Mouse (Mus musculus): ENCODE data around the gene Arl14. TPM values are rescaled to one million over a fixed set of nuclear protein-coding genes. Genes with fewer than 3 reads are reported as not detected.
A peak's percentile ranks its signal among the peaks of the same experiment; 100 is the strongest.
"Not testable (repeated sequence)": the region's sequence is repeated elsewhere in the genome, so short reads cannot be mapped to it uniquely, and the experiment has no call there.

Arl14 gene
- polyA plus RNA-seq, 1 experiment: not detected

GRCm38 (mm10) chr3:69239246-69239645 is 17.0 kb downstream of the Arl14 start:
- TF ChIP-seq CTCF (IDR thresholded peaks at IDR 0.05; ENCODE audit: borderline replicate concordance, extremely low read depth, insufficient read depth, insufficient read length): no peak
- no peak for TF ChIP-seq POLR2A (IDR thresholded peaks at IDR 0.05; ENCODE audit: borderline replicate concordance, extremely low read depth, insufficient read depth, insufficient read length, poor library complexity, severe bottlenecking)
- no peak for DNase-seq (ENCODE audit: low read depth)

- TF ChIP-seq CTCF (IDR thresholded peaks at IDR 0.05; ENCODE audit: borderline replicate concordance, extremely low read depth, insufficient read depth, insufficient read length): no peak
- DNase-seq (ENCODE audit: low read depth): no peak
These were observed 18.8 kb downstream of the Arl14 start for GRCm38 (mm10) chr3:69241020-69241419.

- no peak for TF ChIP-seq CTCF (IDR thresholded peaks at IDR 0.05; ENCODE audit: borderline replicate concordance, extremely low read depth, insufficient read depth, insufficient read length)
- TF ChIP-seq POLR2A (IDR thresholded peaks at IDR 0.05; ENCODE audit: borderline replicate concordance, extremely low read depth, insufficient read depth, insufficient read length, poor library complexity, severe bottlenecking): no peak
- DNase-seq (ENCODE audit: low read depth): no peak
These were observed 31.1 kb downstream of the Arl14 start for GRCm38 (mm10) chr3:69253096-69253866.

GRCm38 (mm10) chr3:69254676-69255075 is 32.5 kb downstream of the Arl14 start:
- TF ChIP-seq POLR2A (IDR thresholded peaks at IDR 0.05; ENCODE audit: borderline replicate concordance, extremely low read depth, insufficient read depth, insufficient read length, poor library complexity, severe bottlenecking): no peak
- TF ChIP-seq CTCF (IDR thresholded peaks at IDR 0.05; ENCODE audit: borderline replicate concordance, extremely low read depth, insufficient read depth, insufficient read length): no peak
- DNase-seq (ENCODE audit: low read depth): peak; percentile 56

- TF ChIP-seq POLR2A (IDR thresholded peaks at IDR 0.05; ENCODE audit: borderline replicate concordance, extremely low read depth, insufficient read depth, insufficient read length, poor library complexity, severe bottlenecking): no peak
- peak; percentile 61; the same call in 1 of the 2 replicates for TF ChIP-seq CTCF (IDR thresholded peaks at IDR 0.05; ENCODE audit: borderline replicate concordance, extremely low read depth, insufficient read depth, insufficient read length)
- peak; percentile 91 for DNase-seq (ENCODE audit: low read depth)
These were observed 35.0 kb downstream of the Arl14 start for GRCm38 (mm10) chr3:69257049-69257699.

- TF ChIP-seq CTCF (IDR thresholded peaks at IDR 0.05; ENCODE audit: borderline replicate concordance, extremely low read depth, insufficient read depth, insufficient read length): no peak
- TF ChIP-seq POLR2A (IDR thresholded peaks at IDR 0.05; ENCODE audit: borderline replicate concordance, extremely low read depth, insufficient read depth, insufficient read length, poor library complexity, severe bottlenecking): no peak
- DNase-seq (ENCODE audit: low read depth): no peak
These were observed 40.9 kb downstream of the Arl14 start for GRCm38 (mm10) chr3:69263010-69263643.

GRCm38 (mm10) chr3:69264299-69264698 is 42.1 kb downstream of the Arl14 start:
- DNase-seq (ENCODE audit: low read depth): not testable (repeated sequence)

GRCm38 (mm10) chr3:69271812-69272211 is 49.6 kb downstream of the Arl14 start:
- no peak for DNase-seq (ENCODE audit: low read depth)
- TF ChIP-seq POLR2A (IDR thresholded peaks at IDR 0.05; ENCODE audit: borderline replicate concordance, extremely low read depth, insufficient read depth, insufficient read length, poor library complexity, severe bottlenecking) (no peak), CTCF (IDR thresholded peaks at IDR 0.05; ENCODE audit: borderline replicate concordance, extremely low read depth, insufficient read depth, insufficient read length) (no peak)

Other genes starting within 250 kb of the Arl14 start
- 11.4 and 12.9 TPM in 2 replicates for gene Ift80, start 217.8 kb upstream of the Arl14 start, polyA plus RNA-seq (2012; rRNA removed)
- gene Smc4, start 217.7 kb upstream of the Arl14 start, polyA plus RNA-seq (2012; rRNA removed): 21.2 and 22.0 TPM in 2 replicates
- 19.9 and 24.2 TPM in 2 replicates for gene Trim59, start 177.7 kb upstream of the Arl14 start, polyA plus RNA-seq (2012; rRNA removed)
- 32.1 and 40.3 TPM in 2 replicates for gene Kpna4, start 95.3 kb upstream of the Arl14 start, polyA plus RNA-seq (2012; rRNA removed)
- 13.4 and 21.4 TPM in 2 replicates for gene Ppm1l, start 94.4 kb downstream of the Arl14 start, polyA plus RNA-seq (2012; rRNA removed)

All from brain, embryonic 14.5 days (tissue).